Mouse (Mus musculus) MEL (cell line): ENCODE measurements around the gene Apol7a. TPM values are rescaled to one million over a fixed set of nuclear protein-coding genes. Genes with fewer than 3 reads are reported as not detected.

Experiments
- DNase-seq: peaks from one replicate; pipeline ENCODE4 v3.0.0; 2011; ENCODE audit warnings: low read depth, low spot score
- H3K27ac ChIP-seq: 2 replicates; pipeline ENCODE4 v1.5.1; 2012; ENCODE audit warnings: low read depth, mild to moderate bottlenecking, control low read depth, low read length, moderate library complexity; ENCODE audit not compliant: control insufficient read depth
- H3K27me3 ChIP-seq, 2 experiments: fragments of 150-350 bp in 1 of 2; sonication (generic) in 1 of 2; 2 replicates each; pipeline ENCODE4 v1.6.1; 2012; ENCODE audit warnings: low read length in 2 of 2, mild to moderate bottlenecking in 2 of 2, improper control_type of control experiment in 1 of 2, moderate library complexity in 1 of 2; ENCODE audit not compliant: insufficient read depth in 2 of 2, control insufficient read depth in 1 of 2
- H3K36me3 ChIP-seq, 2 experiments: 2 replicates each; pipeline ENCODE4 v1.6.1; 2012 to 2014; ENCODE audit warnings: low read length in 2 of 2, improper control_type of control experiment in 1 of 2, inconsistent platforms in 1 of 2, mild to moderate bottlenecking in 1 of 2; ENCODE audit not compliant: insufficient read depth in 2 of 2, control insufficient read depth in 1 of 2
- H3K4me1 ChIP-seq, 2 experiments: fragments of 150-350 bp in 1 of 2; sonication (generic) in 1 of 2; 2 replicates each; pipeline ENCODE4 v1.6.1; 2012; ENCODE audit warnings: low read length in 2 of 2, improper control_type of control experiment in 1 of 2, mild to moderate bottlenecking in 1 of 2; ENCODE audit not compliant: insufficient read depth in 2 of 2, control insufficient read depth in 1 of 2
- H3K4me3 ChIP-seq, 2 experiments: fragments of 150-350 bp in 1 of 2; sonication (generic) in 1 of 2; 2 replicates each; pipeline ENCODE4 v1.5.1; 2012; ENCODE audit warnings: low read depth in 2 of 2, low read length in 2 of 2, mild to moderate bottlenecking in 2 of 2, moderate library complexity in 2 of 2, control low read depth in 1 of 2, improper control_type of control experiment in 1 of 2; ENCODE audit not compliant: control insufficient read depth in 1 of 2, insufficient read depth in 1 of 2
- H3K79me2 ChIP-seq: 2 replicates; pipeline ENCODE4 v1.6.1; 2012; ENCODE audit warnings: mild to moderate bottlenecking, low read length, moderate library complexity; ENCODE audit not compliant: control insufficient read depth, poor library complexity, insufficient read depth
- H3K9ac ChIP-seq: 2 replicates; pipeline ENCODE4 v1.6.1; 2012; ENCODE audit warnings: low read depth, mild to moderate bottlenecking, control low read depth, low read length, moderate library complexity; ENCODE audit not compliant: control insufficient read depth, poor library complexity, severe bottlenecking
- H3K9me3 ChIP-seq: fragments of 150-350 bp; sonication (generic); replicated peaks from 2 replicates; pipeline ENCODE4 v1.6.1; 2012; ENCODE audit warnings: mild to moderate bottlenecking, low read length, improper control_type of control experiment, moderate library complexity; ENCODE audit not compliant: insufficient read depth
- CTCF ChIP-seq, 3 experiments: IDR thresholded peaks in 2 of 3; conservative IDR thresholded peaks in 1 of 3; 2 replicates each; pipeline ENCODE4 v1.5.1; 2011 to 2012; ENCODE audit warnings: low read length in 3 of 3, low read depth in 2 of 3, mild to moderate bottlenecking in 2 of 3, improper control_type of control experiment in 1 of 3, inconsistent platforms in 1 of 3, mixed read lengths in 1 of 3, moderate library complexity in 1 of 3; ENCODE audit not compliant: control insufficient read depth in 1 of 3, insufficient read depth in 1 of 3, poor library complexity in 1 of 3, severe bottlenecking in 1 of 3
- E2F4 ChIP-seq: IDR thresholded peaks from 2 replicates; pipeline ENCODE4 v1.6.1; 2011; ENCODE audit warnings: low read depth, low read length, improper control_type of control experiment, borderline replicate concordance
- ELF1 ChIP-seq: IDR thresholded peaks from 2 replicates; pipeline ENCODE4 v1.6.1; 2014; ENCODE audit warnings: low read depth, mild to moderate bottlenecking, inconsistent platforms, low read length, improper control_type of control experiment, moderate library complexity
- EP300 ChIP-seq, 2 experiments: IDR thresholded peaks; 2 replicates each; pipeline ENCODE4 v1.6.1; 2011; ENCODE audit warnings: improper control_type of control experiment in 2 of 2, low read length in 2 of 2, low read depth in 1 of 2, mild to moderate bottlenecking in 1 of 2
- JUND ChIP-seq: IDR thresholded peaks from 2 replicates; pipeline ENCODE4 v1.6.1; 2011; ENCODE audit warnings: low read depth, mild to moderate bottlenecking, improper control_type of control experiment, low read length
- MAFK ChIP-seq: IDR thresholded peaks from 2 replicates; pipeline ENCODE4 v1.6.1; 2011; ENCODE audit warnings: low read depth, mild to moderate bottlenecking, low read length, improper control_type of control experiment, borderline replicate concordance
- MAX ChIP-seq: IDR thresholded peaks from 2 replicates; pipeline ENCODE4 v1.6.1; 2011; ENCODE audit warnings: low read length, improper control_type of control experiment
- MXI1 ChIP-seq: IDR thresholded peaks from 2 replicates; pipeline ENCODE4 v1.6.1; 2011; ENCODE audit warnings: mild to moderate bottlenecking, low read depth, low read length, improper control_type of control experiment
- MYB ChIP-seq: IDR thresholded peaks from 2 replicates; pipeline ENCODE4 v1.6.1; 2011; ENCODE audit warnings: mild to moderate bottlenecking, low read depth, low read length, improper control_type of control experiment
- NELFE ChIP-seq: IDR thresholded peaks from 2 replicates; pipeline ENCODE4 v1.6.1; 2011; ENCODE audit warnings: low read depth, low read length, improper control_type of control experiment
- RAD21 ChIP-seq: IDR thresholded peaks from 2 replicates; pipeline ENCODE4 v1.6.1; 2011; ENCODE audit warnings: mild to moderate bottlenecking, low read depth, low read length, improper control_type of control experiment
- SIN3A ChIP-seq: IDR thresholded peaks from 2 replicates; pipeline ENCODE4 v1.6.1; 2012; ENCODE audit warnings: low read length, improper control_type of control experiment, inconsistent platforms
- SMC3 ChIP-seq: IDR thresholded peaks from 2 replicates; pipeline ENCODE4 v1.6.1; 2011; ENCODE audit warnings: low read depth, low read length, improper control_type of control experiment
- ZC3H11A ChIP-seq: IDR thresholded peaks from 2 replicates; pipeline ENCODE4 v1.6.1; 2012; ENCODE audit warnings: low read depth, mild to moderate bottlenecking, inconsistent platforms, low read length, improper control_type of control experiment
- ZMIZ1 ChIP-seq: IDR thresholded peaks from 2 replicates; pipeline ENCODE4 v1.6.1; 2012; ENCODE audit warnings: low read depth, mild to moderate bottlenecking, inconsistent platforms, low read length, improper control_type of control experiment, moderate library complexity
- polyA plus RNA-seq, 2 experiments: library from polyadenylated mRNA; stranded (reverse) in 1 of 2; unstranded in 1 of 2; fragments of >175 nt in 1 of 2; fragments of >200 nt in 1 of 2; gene quantifications; 2 replicates each; pipeline versions ENCODE4 v1.2.1 to v1.2.4; 2012; ENCODE audit warnings: low replicate concordance in 2 of 2, low read depth in 1 of 2; ENCODE audit not compliant: insufficient read length in 2 of 2, insufficient read depth in 1 of 2, missing spikeins in 1 of 2
- total RNA-seq: library from RNA; depleted of rRNA; stranded (reverse); fragments of 300-350 nt; gene quantifications from 2 replicates; pipeline ENCODE4 v1.2.3, GENCODE M21; 2012

The Apol7a gene
- total and polyA plus RNA-seq, 3 experiments = not detected

- Histone ChIP-seq H3K36me3 (no peaks in the 10 kb centered on the region), H3K9me3 (no peaks in the 10 kb centered on the region), H3K9ac (no peak overlapping the region), H3K27ac (no peak overlapping the region), H3K79me2 (no peaks in the 10 kb centered on the region), H3K4me3 (no peak overlapping the region), H3K27me3 (no peaks in the 10 kb centered on the region), H3K4me1 (peaks cover 2 to 11% of the 10 kb centered on the region in 2 experiments; a peak in 3 of 4 replicates)
- no peak for DNase-seq
- no peak for TF ChIP-seq NELFE
- no peak for TF ChIP-seq ELF1
- TF ChIP-seq E2F4 = no peak
- TF ChIP-seq MYB = no peak
- no peak for TF ChIP-seq ZMIZ1
- no peak for TF ChIP-seq MAX
- no peak for TF ChIP-seq RAD21
- no peak for TF ChIP-seq MXI1
- TF ChIP-seq MAFK = no peak
Observed at GRCm38 (mm10) chr15:77359084-77359483, 39.8 kb downstream of the Apol7a start.

- Histone ChIP-seq H3K9ac (peak overlapping the region; percentile 50), H3K79me2 (no peaks in the 10 kb centered on the region), H3K27ac (no peak overlapping the region), H3K4me1 (peaks cover 2 to 11% of the 10 kb centered on the region in 2 experiments; a peak in 3 of 4 replicates), H3K36me3 (no peaks in the 10 kb centered on the region), H3K9me3 (no peaks in the 10 kb centered on the region), H3K27me3 (no peaks in the 10 kb centered on the region), H3K4me3 (peak overlapping the region; percentile 49 to 76; a peak in 3 of 4 replicates)
- DNase-seq = peak; percentile 79
- TF ChIP-seq RAD21 = peak; percentile 85
- TF ChIP-seq SMC3 = peak; percentile 79
- TF ChIP-seq MXI1 = peak; percentile 33; the same call in 1 of the 2 replicates
- peak; percentile 65 for TF ChIP-seq ZC3H11A
- TF ChIP-seq SIN3A = peak; percentile 35; the same call in 1 of the 2 replicates
- TF ChIP-seq CTCF (IDR thresholded peaks at IDR 0.05 in 2 of 3, conservative IDR thresholded peaks at IDR 0.05 in 1 of 3; ENCODE audit: control insufficient read depth in 1 of 3, insufficient read depth in 1 of 3, low read depth in 2 of 3, low read length in 3 of 3, poor library complexity in 1 of 3, severe bottlenecking in 1 of 3) = peak; percentile 67 to 86 (median 78)
- no peak for TF ChIP-seq JUND
- no peak for TF ChIP-seq EP300 (IDR thresholded peaks at IDR 0.05; ENCODE audit: low read depth in 1 of 2, low read length in 2 of 2)
Observed at GRCm38 (mm10) chr15:77358320-77359040, 40.4 kb downstream of the Apol7a start.
